Mouse (Mus musculus) left cerebral cortex, postnatal 10 days (tissue): ENCODE data around the gene Zglp1. TPM values are rescaled to one million over a fixed set of nuclear protein-coding genes. Genes with fewer than 3 reads are reported as not detected.
"Not testable (repeated sequence)": the region's sequence is repeated elsewhere in the genome, so short reads cannot be mapped to it uniquely, and the experiment has no call there.

Experiments used
- DNase-seq, 2 experiments: peaks; one replicate each; pipeline ENCODE4 v3.0.0; 2021 to 2022; ENCODE audit warnings: low spot score in 2 of 2, mixed read lengths in 1 of 2; ENCODE audit errors: extremely low spot score in 1 of 2
- intact Hi-C: fragments of 180-260 bp; cut with DNase I; formaldehyde crosslinking; loops from one replicate; pipeline ENCODE4 v1.15.1; 2025
- total RNA-seq, 2 experiments: library from RNA; stranded (reverse); gene quantifications; 2 replicates each; pipeline ENCODE4 v1.2.3; 2021

Zglp1 gene
- total RNA-seq, 2 experiments from 2014 or later, result 0.97 TPM; not detected in 1

GRCm38 (mm10) chr9:21074173-21074572 lies 7.3 kb upstream of the Zglp1 start:
- DNase-seq, result no peak
- intact Hi-C loops, result loop anchor here (5.0 kb wide), 1 partner anchor 42 kb away; the partner anchor contains the start of gene Icam5

DNA sequence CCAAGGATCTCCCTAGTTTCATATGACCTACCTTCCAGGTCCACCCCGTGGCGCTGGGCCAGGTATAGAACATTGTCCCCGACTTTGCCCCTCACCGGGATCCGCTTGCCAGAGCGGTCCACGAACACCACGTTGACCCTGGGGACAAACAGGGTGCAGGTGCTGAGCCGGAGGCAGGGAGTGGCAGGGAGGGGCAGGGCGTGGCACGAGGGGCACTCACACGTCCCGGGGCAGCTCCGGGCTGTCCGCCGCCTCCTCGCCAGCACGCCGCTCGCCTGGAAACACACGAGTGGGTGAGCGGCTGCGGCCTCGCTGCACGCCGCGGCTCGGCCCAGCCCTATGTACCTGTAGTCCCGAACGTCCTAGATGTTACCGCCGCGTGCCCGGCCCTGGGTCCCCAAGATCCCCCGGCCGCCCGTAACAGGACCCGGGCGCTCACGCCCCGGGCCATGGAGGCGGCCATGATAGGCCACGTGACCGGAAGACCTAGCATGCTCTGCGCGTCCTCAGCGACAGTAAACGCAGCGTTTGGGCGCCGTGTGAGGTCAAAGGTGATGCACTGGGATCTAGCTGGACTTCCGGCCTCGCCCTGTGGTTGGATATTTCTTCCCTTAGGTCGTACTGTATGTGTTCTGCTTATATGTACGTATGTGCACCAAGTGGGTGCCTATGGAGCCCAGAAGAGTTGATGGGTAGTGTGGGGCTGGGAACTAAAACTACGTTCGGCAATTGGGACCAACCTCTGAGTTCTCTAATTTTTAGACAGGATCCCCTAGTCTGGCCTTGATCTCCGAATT lies 6.3 kb upstream of the Zglp1 start, which contains the start of the genes Gm49373 and Fdx1l:
Gm49373 (minus strand) TSS at position 53 of the 797 bp plus-strand sequence.
Fdx1l (minus strand) TSS at position 571 of the 797 bp plus-strand sequence.
- intact Hi-C loops, result loop anchor here (5.0 kb wide), 1 partner anchor 41 kb away; the partner anchor contains the start of gene Icam5
- peak; percentile 90 to 95 for DNase-seq

GRCm38 (mm10) chr9:21072641-21073040 lies 5.7 kb upstream of the Zglp1 start:
- intact Hi-C loops, result loop anchor here (5.0 kb wide), 1 partner anchor 40 kb away; the partner anchor contains the start of gene Icam5
- no peak for DNase-seq

- intact Hi-C loops, result no loop called here
- peak in 1 of 2 experiments; percentile 59 for DNase-seq
Observed at GRCm38 (mm10) chr9:21062928-21063327, 4.0 kb downstream of the Zglp1 start.

- intact Hi-C loops, result no loop called here
Observed at GRCm38 (mm10) chr9:21051578-21051977, 15.3 kb downstream of the Zglp1 start.

GRCm38 (mm10) chr9:21045235-21045634 lies 21.7 kb downstream of the Zglp1 start:
- intact Hi-C loops, result no loop called here
- no peak for DNase-seq

More at GRCm38 (mm10) chr9:21051578-21051977, 15.3 kb downstream of the Zglp1 start:
- no peak for DNase-seq

- intact Hi-C loops, DNase-seq: not testable (repeated sequence)
Observed at GRCm38 (mm10) chr9:21044785-21045184, 22.1 kb downstream of the Zglp1 start.

DNA sequence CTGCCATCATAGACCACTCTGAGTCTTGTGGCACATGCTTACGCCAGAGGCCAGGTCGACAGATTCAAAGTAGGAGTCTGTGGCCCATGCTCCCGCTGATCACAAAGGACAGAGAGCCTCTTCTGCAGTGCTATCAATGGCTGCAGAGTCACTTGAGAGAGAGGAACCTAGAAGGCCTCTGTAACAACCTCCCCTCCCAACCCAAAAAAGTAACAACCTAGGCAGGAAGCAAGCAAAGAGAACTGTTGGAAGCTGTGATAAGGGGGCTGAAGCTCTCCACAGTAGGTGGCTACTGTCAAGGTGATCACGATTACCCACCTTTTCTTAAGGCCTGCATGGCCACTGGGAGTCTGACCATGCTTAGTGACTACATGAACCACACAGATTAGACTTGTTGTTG lies 23.3 kb downstream of the Zglp1 start:
- no peak for DNase-seq
- intact Hi-C loops, result no loop called here

GRCm38 (mm10) chr9:21041308-21041707 lies 25.6 kb downstream of the Zglp1 start:
- peak; percentile 58 to 66 for DNase-seq
- intact Hi-C loops, result no loop called here

DNA sequence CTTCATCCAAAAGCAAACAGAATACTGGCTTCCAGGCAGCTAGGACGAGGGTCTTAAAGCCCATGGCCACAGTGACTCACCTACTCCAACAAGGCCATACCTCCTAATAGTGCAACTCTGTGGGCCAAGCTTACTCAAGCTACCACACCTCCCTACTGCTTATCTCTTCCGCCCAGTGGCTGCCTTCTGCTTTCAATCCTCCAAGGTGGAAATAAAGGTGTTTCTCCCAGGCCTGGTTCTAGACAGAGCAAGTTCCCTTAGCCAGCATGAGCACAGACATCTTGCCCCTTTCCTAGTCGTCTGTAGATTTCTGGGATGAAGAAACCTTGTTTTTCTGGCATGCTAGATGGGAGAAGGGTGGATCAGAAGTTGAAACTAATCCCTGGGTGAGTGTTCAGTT lies 27.1 kb downstream of the Zglp1 start:
- DNase-seq, result no peak
- intact Hi-C loops, result no loop called here

- DNase-seq, result peak in 1 of 2 experiments; percentile 71
- intact Hi-C loops, result no loop called here
Observed at GRCm38 (mm10) chr9:21037481-21037891, 29.4 kb downstream of the Zglp1 start.

DNA sequence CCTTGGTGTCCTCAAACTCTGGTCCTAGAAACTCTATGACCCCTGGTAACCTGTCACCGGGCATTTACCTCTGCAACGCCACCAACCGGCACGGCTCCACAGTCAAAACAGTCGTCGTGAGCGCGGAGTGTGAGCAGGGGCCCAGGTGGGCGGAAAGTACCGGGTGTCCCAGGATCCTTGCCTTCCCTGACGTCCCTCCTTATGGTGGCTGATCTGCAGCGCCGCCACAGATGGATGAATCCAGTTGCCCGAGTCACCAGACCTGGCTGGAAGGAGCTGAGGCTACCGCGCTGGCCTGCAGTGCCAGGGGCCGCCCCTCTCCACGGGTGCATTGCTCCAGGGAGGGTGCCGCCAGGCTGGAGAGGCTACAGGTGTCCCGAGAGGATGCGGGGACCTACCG lies 30.2 kb downstream of the Zglp1 start:
- DNase-seq, result peak in 1 of 2 experiments; percentile 44
- intact Hi-C loops, result no loop called here

DNA sequence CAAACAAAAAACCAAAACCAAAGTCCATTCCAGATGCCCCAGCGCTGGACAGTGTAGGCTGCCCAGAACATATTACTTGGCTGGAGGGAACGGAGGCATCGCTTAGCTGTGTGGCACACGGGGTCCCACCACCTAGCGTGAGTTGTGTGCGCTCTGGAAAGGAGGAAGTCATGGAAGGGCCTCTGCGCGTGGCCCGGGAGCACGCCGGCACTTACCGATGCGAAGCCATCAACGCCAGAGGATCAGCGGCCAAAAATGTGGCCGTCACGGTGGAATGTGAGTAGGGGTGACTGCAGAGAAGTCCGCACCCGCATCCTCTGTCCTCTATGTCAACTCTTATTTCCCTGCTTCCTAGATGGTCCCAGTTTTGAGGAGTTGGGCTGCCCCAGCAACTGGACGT lies 30.7 kb downstream of the Zglp1 start:
- intact Hi-C loops, result no loop called here
- no peak for DNase-seq

DNA sequence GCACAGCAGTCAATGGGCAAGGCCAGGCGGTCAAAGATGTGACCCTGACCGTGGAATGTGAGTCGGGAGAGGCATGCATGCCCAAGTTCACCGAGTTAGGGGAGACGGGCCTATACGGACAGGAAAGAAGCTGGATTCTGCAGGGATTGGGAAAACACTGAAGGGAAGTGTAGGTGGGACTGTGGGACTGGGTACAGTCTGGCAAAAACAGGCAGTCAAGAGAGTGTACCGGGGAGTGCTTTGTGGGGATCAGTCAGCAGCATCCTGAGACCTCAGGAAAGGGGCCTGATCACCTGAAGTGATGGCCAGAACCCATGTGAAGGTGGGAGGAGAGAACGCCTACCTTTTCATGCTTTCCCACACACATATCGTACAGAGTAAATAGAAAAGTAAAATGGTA lies 31.3 kb downstream of the Zglp1 start:
- intact Hi-C loops, result no loop called here
- no peak for DNase-seq

DNA sequence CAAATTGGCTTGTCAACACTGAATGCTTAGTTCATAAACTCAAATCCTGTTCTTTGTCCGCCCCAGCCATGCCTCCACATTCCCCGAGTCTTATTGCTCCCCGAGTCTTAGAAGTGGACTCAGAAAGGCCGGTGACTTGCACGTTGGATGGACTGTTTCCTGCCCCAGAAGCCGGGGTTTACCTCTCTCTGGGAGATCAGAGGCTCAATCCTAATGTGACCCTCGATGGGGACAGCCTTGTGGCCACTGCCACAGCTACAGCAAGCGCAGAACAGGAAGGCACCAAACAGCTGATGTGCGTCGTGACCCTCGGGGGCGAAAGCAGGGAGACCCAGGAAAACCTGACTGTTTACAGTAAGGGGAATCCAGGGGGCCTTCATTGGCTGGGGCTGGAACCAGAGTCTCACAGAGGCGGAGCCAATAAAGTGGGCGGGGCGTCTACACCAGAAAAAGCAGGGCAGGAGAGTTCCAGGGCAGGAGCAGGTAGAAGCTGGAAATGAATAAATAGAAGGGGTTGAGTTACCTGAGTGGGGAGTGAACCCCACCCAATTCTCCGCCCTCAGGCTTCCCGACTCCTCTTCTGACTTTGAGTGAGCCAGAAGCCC lies 32.3 kb downstream of the Zglp1 start:
- DNase-seq, result peak in 1 of 2 experiments; percentile 43
- intact Hi-C loops, result loop anchor here (5.0 kb wide), 2 partner anchors 38 to 98 kb away; partner anchors contain the start of genes Fdx1l, Gm49373 and Tyk2

- peak in 1 of 2 experiments; percentile 90 for DNase-seq
- intact Hi-C loops, result loop anchor here (5.0 kb wide), 2 partner anchors 39 to 99 kb away; partner anchors contain the start of genes Fdx1l, Gm49373 and Tyk2
Observed at GRCm38 (mm10) chr9:21033136-21033535, 33.8 kb downstream of the Zglp1 start.

- intact Hi-C loops, result loop anchor here (5.0 kb wide), 2 partner anchors 40 to 100 kb away; partner anchors contain the start of genes Fdx1l, Gm49373 and Tyk2
- DNase-seq, result no peak
Observed at GRCm38 (mm10) chr9:21032491-21032890, 34.4 kb downstream of the Zglp1 start.

DNA sequence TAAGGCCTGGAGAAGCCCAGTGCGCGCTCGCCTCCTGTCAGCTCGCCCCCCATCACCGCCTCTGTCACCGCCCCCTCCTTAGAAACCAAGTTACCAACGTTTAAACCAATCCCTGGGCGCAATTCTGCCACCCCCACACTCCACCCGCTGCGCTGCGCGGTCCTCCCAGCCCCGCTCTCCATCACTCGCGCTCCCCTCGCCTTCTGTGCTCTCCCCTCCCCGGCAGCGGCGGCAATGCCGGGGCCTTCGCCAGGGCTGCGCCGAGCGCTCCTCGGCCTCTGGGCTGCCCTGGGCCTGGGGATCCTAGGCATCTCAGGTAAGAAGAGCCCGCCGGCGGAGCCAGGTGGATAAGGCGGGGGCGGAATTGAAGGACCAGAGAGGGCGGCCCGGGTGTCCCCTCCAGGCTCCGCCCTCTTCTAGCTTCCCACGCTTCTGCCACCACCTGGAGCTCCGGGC lies 35.0 kb downstream of the Zglp1 start, which contains the start of gene Icam5:
Icam5 (plus strand) TSS at position 178 of the 456 bp plus-strand sequence.
- DNase-seq, result peak; percentile 80 to 86
- intact Hi-C loops, result loop anchor here (5.0 kb wide), 2 partner anchors 40 to 100 kb away; partner anchors contain the start of genes Fdx1l, Gm49373 and Tyk2
